Mouse (Mus musculus) MEL (cell line): ENCODE results near the gene 4931406P16Rik. TPM values are rescaled to one million over a fixed set of nuclear protein-coding genes. Genes with fewer than 3 reads are reported as not detected.

ENCODE experiments used
- DNase-seq: peaks from one replicate; pipeline ENCODE4 v3.0.0; 2011; ENCODE audit warnings: low read depth, low spot score
- H3K27ac ChIP-seq: 2 replicates; pipeline ENCODE4 v1.5.1; 2012; ENCODE audit warnings: low read depth, mild to moderate bottlenecking, control low read depth, low read length, moderate library complexity; ENCODE audit not compliant: control insufficient read depth
- H3K27me3 ChIP-seq, 2 experiments: fragments of 150-350 bp in 1 of 2; sonication (generic) in 1 of 2; 2 replicates each; pipeline ENCODE4 v1.6.1; 2012; ENCODE audit warnings: low read length in 2 of 2, mild to moderate bottlenecking in 2 of 2, improper control_type of control experiment in 1 of 2, moderate library complexity in 1 of 2; ENCODE audit not compliant: insufficient read depth in 2 of 2, control insufficient read depth in 1 of 2
- H3K36me3 ChIP-seq, 2 experiments: 2 replicates each; pipeline ENCODE4 v1.6.1; 2012 to 2014; ENCODE audit warnings: low read length in 2 of 2, improper control_type of control experiment in 1 of 2, inconsistent platforms in 1 of 2, mild to moderate bottlenecking in 1 of 2; ENCODE audit not compliant: insufficient read depth in 2 of 2, control insufficient read depth in 1 of 2
- H3K4me1 ChIP-seq, 2 experiments: fragments of 150-350 bp in 1 of 2; sonication (generic) in 1 of 2; 2 replicates each; pipeline ENCODE4 v1.6.1; 2012; ENCODE audit warnings: low read length in 2 of 2, improper control_type of control experiment in 1 of 2, mild to moderate bottlenecking in 1 of 2; ENCODE audit not compliant: insufficient read depth in 2 of 2, control insufficient read depth in 1 of 2
- H3K4me3 ChIP-seq, 2 experiments: fragments of 150-350 bp in 1 of 2; sonication (generic) in 1 of 2; 2 replicates each; pipeline ENCODE4 v1.5.1; 2012; ENCODE audit warnings: low read depth in 2 of 2, low read length in 2 of 2, mild to moderate bottlenecking in 2 of 2, moderate library complexity in 2 of 2, control low read depth in 1 of 2, improper control_type of control experiment in 1 of 2; ENCODE audit not compliant: control insufficient read depth in 1 of 2, insufficient read depth in 1 of 2
- H3K79me2 ChIP-seq: 2 replicates; pipeline ENCODE4 v1.6.1; 2012; ENCODE audit warnings: mild to moderate bottlenecking, low read length, moderate library complexity; ENCODE audit not compliant: control insufficient read depth, poor library complexity, insufficient read depth
- H3K9ac ChIP-seq: 2 replicates; pipeline ENCODE4 v1.6.1; 2012; ENCODE audit warnings: low read depth, mild to moderate bottlenecking, control low read depth, low read length, moderate library complexity; ENCODE audit not compliant: control insufficient read depth, poor library complexity, severe bottlenecking
- H3K9me3 ChIP-seq: fragments of 150-350 bp; sonication (generic); replicated peaks from 2 replicates; pipeline ENCODE4 v1.6.1; 2012; ENCODE audit warnings: mild to moderate bottlenecking, low read length, improper control_type of control experiment, moderate library complexity; ENCODE audit not compliant: insufficient read depth
- CTCF ChIP-seq, 3 experiments: IDR thresholded peaks in 2 of 3; conservative IDR thresholded peaks in 1 of 3; 2 replicates each; pipeline ENCODE4 v1.5.1; 2011 to 2012; ENCODE audit warnings: low read length in 3 of 3, low read depth in 2 of 3, mild to moderate bottlenecking in 2 of 3, improper control_type of control experiment in 1 of 3, inconsistent platforms in 1 of 3, mixed read lengths in 1 of 3, moderate library complexity in 1 of 3; ENCODE audit not compliant: control insufficient read depth in 1 of 3, insufficient read depth in 1 of 3, poor library complexity in 1 of 3, severe bottlenecking in 1 of 3
- E2F4 ChIP-seq: IDR thresholded peaks from 2 replicates; pipeline ENCODE4 v1.6.1; 2011; ENCODE audit warnings: low read depth, low read length, improper control_type of control experiment, borderline replicate concordance
- EP300 ChIP-seq, 2 experiments: IDR thresholded peaks; 2 replicates each; pipeline ENCODE4 v1.6.1; 2011; ENCODE audit warnings: improper control_type of control experiment in 2 of 2, low read length in 2 of 2, low read depth in 1 of 2, mild to moderate bottlenecking in 1 of 2
- ETS1 ChIP-seq: IDR thresholded peaks from 2 replicates; pipeline ENCODE4 v1.6.1; 2012; ENCODE audit warnings: low read depth, mild to moderate bottlenecking, inconsistent platforms, low read length, improper control_type of control experiment, moderate library complexity
- GATA1 ChIP-seq: IDR thresholded peaks from 2 replicates; pipeline ENCODE4 v1.6.1; 2011; ENCODE audit warnings: low read depth, low read length, improper control_type of control experiment
- HCFC1 ChIP-seq: IDR thresholded peaks from 2 replicates; pipeline ENCODE4 v1.6.1; 2012; ENCODE audit warnings: low read depth, mild to moderate bottlenecking, inconsistent platforms, low read length, improper control_type of control experiment, moderate library complexity
- JUND ChIP-seq: IDR thresholded peaks from 2 replicates; pipeline ENCODE4 v1.6.1; 2011; ENCODE audit warnings: low read depth, mild to moderate bottlenecking, improper control_type of control experiment, low read length
- MAX ChIP-seq: IDR thresholded peaks from 2 replicates; pipeline ENCODE4 v1.6.1; 2011; ENCODE audit warnings: low read length, improper control_type of control experiment
- MXI1 ChIP-seq: IDR thresholded peaks from 2 replicates; pipeline ENCODE4 v1.6.1; 2011; ENCODE audit warnings: mild to moderate bottlenecking, low read depth, low read length, improper control_type of control experiment
- MYC ChIP-seq: IDR thresholded peaks from 2 replicates; pipeline ENCODE4 v1.6.1; 2011; ENCODE audit warnings: low read depth, mild to moderate bottlenecking, low read length, improper control_type of control experiment, moderate library complexity
- NELFE ChIP-seq: IDR thresholded peaks from 2 replicates; pipeline ENCODE4 v1.6.1; 2011; ENCODE audit warnings: low read depth, low read length, improper control_type of control experiment
- NRF1 ChIP-seq: IDR thresholded peaks from 2 replicates; pipeline ENCODE4 v1.6.1; 2014; ENCODE audit warnings: low read depth, mild to moderate bottlenecking, inconsistent platforms, low read length, improper control_type of control experiment, moderate library complexity; ENCODE audit not compliant: poor library complexity, insufficient read depth, severe bottlenecking
- POLR2AphosphoS2 ChIP-seq: IDR thresholded peaks from 2 replicates; pipeline ENCODE4 v1.6.1; 2011; ENCODE audit warnings: low read length, improper control_type of control experiment
- RAD21 ChIP-seq: IDR thresholded peaks from 2 replicates; pipeline ENCODE4 v1.6.1; 2011; ENCODE audit warnings: mild to moderate bottlenecking, low read depth, low read length, improper control_type of control experiment
- SIN3A ChIP-seq: IDR thresholded peaks from 2 replicates; pipeline ENCODE4 v1.6.1; 2012; ENCODE audit warnings: low read length, improper control_type of control experiment, inconsistent platforms
- SMC3 ChIP-seq: IDR thresholded peaks from 2 replicates; pipeline ENCODE4 v1.6.1; 2011; ENCODE audit warnings: low read depth, low read length, improper control_type of control experiment
- UBTF ChIP-seq: IDR thresholded peaks from 2 replicates; pipeline ENCODE4 v1.6.1; 2012; ENCODE audit warnings: low read depth, mild to moderate bottlenecking, inconsistent platforms, low read length, improper control_type of control experiment, moderate library complexity, borderline replicate concordance; ENCODE audit not compliant: insufficient read depth
- USF1 ChIP-seq: IDR thresholded peaks from 2 replicates; pipeline ENCODE4 v1.6.1; 2014; ENCODE audit warnings: low read depth, mild to moderate bottlenecking, inconsistent platforms, low read length, improper control_type of control experiment, moderate library complexity
- ZC3H11A ChIP-seq: IDR thresholded peaks from 2 replicates; pipeline ENCODE4 v1.6.1; 2012; ENCODE audit warnings: low read depth, mild to moderate bottlenecking, inconsistent platforms, low read length, improper control_type of control experiment
- ZMIZ1 ChIP-seq: IDR thresholded peaks from 2 replicates; pipeline ENCODE4 v1.6.1; 2012; ENCODE audit warnings: low read depth, mild to moderate bottlenecking, inconsistent platforms, low read length, improper control_type of control experiment, moderate library complexity
- polyA plus RNA-seq, 2 experiments: library from polyadenylated mRNA; stranded (reverse) in 1 of 2; unstranded in 1 of 2; fragments of >175 nt in 1 of 2; fragments of >200 nt in 1 of 2; gene quantifications; 2 replicates each; pipeline versions ENCODE4 v1.2.1 to v1.2.4; 2012; ENCODE audit warnings: low replicate concordance in 2 of 2, low read depth in 1 of 2; ENCODE audit not compliant: insufficient read length in 2 of 2, insufficient read depth in 1 of 2, missing spikeins in 1 of 2
- total RNA-seq: library from RNA; depleted of rRNA; stranded (reverse); fragments of 300-350 nt; gene quantifications from 2 replicates; pipeline ENCODE4 v1.2.3, GENCODE M21; 2012

4931406P16Rik gene
- total and polyA plus RNA-seq, 3 experiments: 7.8 to 18.0 TPM; not detected in 1

- peaks cover 47% of the 10 kb centered on the region for H3K79me2 ChIP-seq
- H3K9ac ChIP-seq: no peak overlapping the region
- peaks cover 22 to 43% of the 10 kb centered on the region in 2 experiments for H3K36me3 ChIP-seq
- TF ChIP-seq CTCF (IDR thresholded peaks at IDR 0.05 in 2 of 3, conservative IDR thresholded peaks at IDR 0.05 in 1 of 3; ENCODE audit: control insufficient read depth in 1 of 3, insufficient read depth in 1 of 3, low read depth in 2 of 3, low read length in 3 of 3, poor library complexity in 1 of 3, severe bottlenecking in 1 of 3): peak in 1 of 3 experiments; percentile 26; a peak in 2 of 6 replicates
- no peak for TF ChIP-seq POLR2AphosphoS2
- peak; percentile 12 for DNase-seq
- no peaks in the 10 kb centered on the region for H3K9me3 ChIP-seq
- no peak overlapping the region for H3K27ac ChIP-seq
- peak overlapping the region in 1 of 2 experiments; percentile 8; a peak in 3 of 4 replicates for H3K4me3 ChIP-seq
- no peaks in the 10 kb centered on the region for H3K27me3 ChIP-seq
- H3K4me1 ChIP-seq: peaks cover 7 to 28% of the 10 kb centered on the region in 2 experiments
These were observed 86.5 kb downstream of the 4931406P16Rik start for GRCm38 (mm10) chr7:34226846-34227245.

DNA sequence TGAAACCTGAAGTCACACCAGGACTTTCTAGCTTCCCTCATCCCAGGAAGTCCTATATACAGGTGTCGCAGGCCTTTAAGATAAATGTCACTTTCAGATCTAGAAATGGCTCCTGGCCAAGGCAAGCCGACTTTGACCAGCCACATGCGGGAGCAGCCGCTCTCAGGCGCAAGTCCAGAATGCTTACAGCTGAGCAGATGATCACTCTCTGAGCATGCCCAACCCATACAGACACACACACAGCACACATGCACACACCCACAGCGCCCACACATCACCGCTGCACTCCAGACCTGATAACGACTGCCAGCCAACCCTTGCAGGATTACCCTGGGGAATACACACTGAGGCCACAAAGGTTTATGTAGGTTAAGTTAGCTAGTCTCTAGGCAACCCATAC, 87.3 kb downstream of the 4931406P16Rik start:
- DNase-seq: peak; percentile 69
- Histone ChIP-seq H3K9ac (no peak overlapping the region), H3K27ac (no peak overlapping the region), H3K4me1 (peaks cover 7 to 28% of the 10 kb centered on the region in 2 experiments; a peak in 3 of 4 replicates), H3K9me3 (no peaks in the 10 kb centered on the region), H3K79me2 (peaks cover 47% of the 10 kb centered on the region), H3K4me3 (peak overlapping the region in 1 of 2 experiments; percentile 37; a peak in 1 of 4 replicates), H3K36me3 (peaks cover 22 to 45% of the 10 kb centered on the region in 2 experiments), H3K27me3 (no peaks in the 10 kb centered on the region)
- TF ChIP-seq CTCF (IDR thresholded peaks at IDR 0.05 in 2 of 3, conservative IDR thresholded peaks at IDR 0.05 in 1 of 3; ENCODE audit: control insufficient read depth in 1 of 3, insufficient read depth in 1 of 3, low read depth in 2 of 3, low read length in 3 of 3, poor library complexity in 1 of 3, severe bottlenecking in 1 of 3): no peak
- TF ChIP-seq MYC: 0 out of 2 replicates have a peak, but pooled peaks have one; percentile 39
- TF ChIP-seq MXI1: peak; percentile 68
- peak; percentile 35; the same call in 1 of the 2 replicates for TF ChIP-seq MAX
- TF ChIP-seq USF1: no peak
- peak; percentile 22 to 24; a peak in 3 of 4 replicates for TF ChIP-seq EP300 (IDR thresholded peaks at IDR 0.05; ENCODE audit: low read depth in 1 of 2, low read length in 2 of 2)
- no peak for TF ChIP-seq ZC3H11A
- TF ChIP-seq HCFC1: no peak
- TF ChIP-seq NRF1: peak; percentile 71
- peak; percentile 55 for TF ChIP-seq ETS1
- peak; percentile 32; the same call in 1 of the 2 replicates for TF ChIP-seq GATA1
- TF ChIP-seq SIN3A: peak; percentile 78
- no peak for TF ChIP-seq ZMIZ1

GRCm38 (mm10) chr7:34224308-34224707, 89.0 kb downstream of the 4931406P16Rik start:
- peaks cover 5 to 28% of the 10 kb centered on the region in 2 experiments; a peak in 3 of 4 replicates for H3K4me1 ChIP-seq
- no peaks in the 10 kb centered on the region for H3K27me3 ChIP-seq
- TF ChIP-seq MAX: no peak
- no peak for TF ChIP-seq CTCF (IDR thresholded peaks at IDR 0.05 in 2 of 3, conservative IDR thresholded peaks at IDR 0.05 in 1 of 3; ENCODE audit: control insufficient read depth in 1 of 3, insufficient read depth in 1 of 3, low read depth in 2 of 3, low read length in 3 of 3, poor library complexity in 1 of 3, severe bottlenecking in 1 of 3)
- TF ChIP-seq UBTF: no peak
- no peak for TF ChIP-seq RAD21
- no peak for TF ChIP-seq GATA1
- no peak for TF ChIP-seq JUND
- TF ChIP-seq SMC3: no peak
- TF ChIP-seq E2F4: no peak
- no peak for TF ChIP-seq USF1
- TF ChIP-seq NRF1: no peak
- TF ChIP-seq NELFE: no peak
- TF ChIP-seq POLR2AphosphoS2: no peak
- TF ChIP-seq EP300 (IDR thresholded peaks at IDR 0.05; ENCODE audit: low read depth in 1 of 2, low read length in 2 of 2): no peak
- H3K79me2 ChIP-seq: peaks cover 39% of the 10 kb centered on the region
- H3K27ac ChIP-seq: no peak overlapping the region
- no peak overlapping the region for H3K4me3 ChIP-seq
- DNase-seq: no peak
- H3K36me3 ChIP-seq: peaks cover 22 to 53% of the 10 kb centered on the region in 2 experiments
- no peaks in the 10 kb centered on the region for H3K9me3 ChIP-seq
- H3K9ac ChIP-seq: no peak overlapping the region
